Mouse (Mus musculus) gastrocnemius, adult 2 months (tissue): ENCODE data around the gene Hoxb6. TPM values are rescaled to one million over a fixed set of nuclear protein-coding genes. Genes with fewer than 3 reads are reported as not detected.

ENCODE experiments used
- DNase-seq: peaks from one replicate; pipeline ENCODE4 v3.0.0; 2022
- H3K27ac ChIP-seq: fragments of 200-600 bp; 2 replicates; pipeline ENCODE4 v1.8.1; 2022; ENCODE audit warnings: mild to moderate bottlenecking
- H3K4me3 ChIP-seq: fragments of 200-600 bp; 2 replicates; pipeline ENCODE4 v1.8.1; 2022; ENCODE audit warnings: mild to moderate bottlenecking, moderate library complexity
- CTCF ChIP-seq: fragments of 200-600 bp; IDR thresholded peaks from 2 replicates; pipeline ENCODE4 v1.8.1; 2022; ENCODE audit warnings: antibody characterized with exemption, mild to moderate bottlenecking, moderate library complexity
- intact Hi-C: fragments of 180-260 bp; cut with DNase I; formaldehyde crosslinking; loops from one replicate; pipeline ENCODE4 v1.15.1; 2025
- long read RNA-seq, 2 experiments: library from polyadenylated mRNA; stranded (forward); transcript quantifications; one replicate each; pipeline ENCODE4 v2.0.0; 2021
- total RNA-seq, 2 experiments: library from RNA; stranded (reverse); gene quantifications; 2 replicates each; pipeline ENCODE4 v1.2.3; 2021

Hoxb6 gene
- under 1 TPM; 0.56 to 0.64 TPM for total RNA-seq
- long read RNA-seq, experiment 1 = 0 reads
- long read RNA-seq, experiment 2 = 0 reads

DNA sequence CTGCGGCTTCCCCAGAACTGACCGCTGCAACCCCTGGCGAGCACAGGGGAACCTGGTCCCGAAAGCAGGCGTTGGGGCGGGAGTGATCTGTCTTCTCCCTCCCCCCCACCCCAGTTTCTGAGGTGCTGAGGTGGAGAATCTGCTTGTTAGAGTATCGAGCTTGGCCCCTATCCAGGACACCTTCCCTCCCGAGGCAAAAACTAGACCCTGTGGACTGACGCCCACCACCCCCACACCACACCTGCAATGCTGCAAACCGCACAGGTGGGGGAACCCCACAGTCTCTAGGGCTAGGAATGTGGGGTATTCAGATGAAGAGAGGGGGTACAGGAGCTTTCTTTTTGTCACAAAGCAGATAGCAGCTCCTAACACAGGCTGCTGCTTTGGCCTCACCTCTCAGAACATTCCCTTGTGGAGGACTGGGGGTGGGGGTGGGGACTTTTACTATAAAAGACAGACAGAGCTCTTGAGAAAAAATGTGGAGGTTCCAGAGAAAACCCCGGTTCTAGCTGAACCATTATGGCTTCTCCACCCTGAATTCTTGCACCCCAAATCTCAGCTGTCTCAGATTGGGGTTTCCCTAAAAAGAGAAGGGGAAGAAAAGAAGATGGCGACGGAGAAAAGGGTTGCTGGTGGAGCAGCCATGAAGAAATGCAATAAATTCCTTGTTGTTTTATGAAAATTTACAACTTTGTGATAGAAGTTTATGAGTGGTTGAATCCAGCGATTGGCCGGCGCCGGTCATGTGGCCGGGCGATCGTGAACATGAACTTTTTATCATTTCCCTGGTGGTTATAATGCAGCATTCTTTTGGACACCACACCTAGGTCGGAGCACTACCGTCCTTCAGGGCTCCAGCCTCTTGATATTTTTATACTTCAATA lies at the start of gene Hoxb6:
Gene Hoxb6 (plus strand): TSS at position 796 of the 884 bp plus-strand sequence.
- Histone ChIP-seq H3K4me3 (peak within 1 kb of the TSS; percentile 69), H3K27ac (peak within 1 kb of the TSS; percentile 77)
- no peak for TF ChIP-seq CTCF
- intact Hi-C loops = no loop called here
- no peak for DNase-seq

DNA sequence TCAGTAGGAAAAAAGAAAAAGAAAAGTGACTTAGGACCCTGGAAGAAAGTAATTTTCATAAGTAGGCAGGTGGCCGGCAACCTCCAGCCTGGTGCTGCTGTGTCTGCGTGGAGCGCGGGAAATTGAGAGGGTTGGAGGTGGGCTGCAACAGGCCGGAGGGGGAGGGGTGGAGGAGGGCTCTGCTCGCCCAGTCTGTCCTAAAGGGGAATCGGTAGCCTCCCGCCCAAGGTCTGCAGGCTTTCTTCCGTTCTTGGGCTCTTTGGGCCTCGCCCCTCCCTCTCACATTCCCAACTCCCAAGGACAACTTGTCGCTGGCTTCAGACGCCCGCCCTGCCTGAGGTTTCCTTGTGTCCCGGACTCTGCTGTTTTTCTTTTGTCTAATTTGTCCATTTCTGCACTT lies 41.4 kb upstream of the Hoxb6 start:
- Histone ChIP-seq H3K27ac (no peak overlapping the region), H3K4me3 (no peak overlapping the region)
- DNase-seq = no peak
- no peak for TF ChIP-seq CTCF
- intact Hi-C loops = no loop called here

DNA sequence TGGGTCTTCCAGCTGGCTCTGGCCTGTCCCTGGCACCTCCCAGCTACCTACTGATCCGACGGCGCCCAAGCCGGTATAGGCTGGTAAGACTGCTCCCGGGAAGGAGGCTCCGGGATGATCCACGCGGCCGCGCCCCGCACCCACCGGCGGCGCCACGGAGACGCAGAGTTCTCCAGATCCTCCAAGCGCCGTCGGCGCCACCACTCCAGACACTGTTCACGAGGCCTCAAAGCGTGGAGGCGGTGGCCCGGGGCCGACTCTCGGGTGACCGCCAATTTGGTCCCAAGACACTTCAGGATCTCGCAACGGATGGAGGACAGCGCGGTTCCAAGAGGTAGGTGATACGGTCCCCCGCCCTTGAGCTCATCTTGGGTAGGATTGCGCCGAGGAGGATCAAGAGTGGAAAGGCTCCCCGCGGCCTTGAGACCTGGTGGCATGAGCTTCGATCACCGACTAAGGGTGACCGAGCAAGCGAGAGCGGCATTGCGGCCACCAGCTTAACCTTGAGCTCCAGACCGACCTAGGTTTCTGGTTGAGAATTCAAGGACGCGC lies 40.7 kb upstream of the Hoxb6 start:
- intact Hi-C loops = no loop called here
- no peak for DNase-seq
- TF ChIP-seq CTCF = no peak
- Histone ChIP-seq H3K4me3 (no peak overlapping the region), H3K27ac (no peak overlapping the region)

DNA sequence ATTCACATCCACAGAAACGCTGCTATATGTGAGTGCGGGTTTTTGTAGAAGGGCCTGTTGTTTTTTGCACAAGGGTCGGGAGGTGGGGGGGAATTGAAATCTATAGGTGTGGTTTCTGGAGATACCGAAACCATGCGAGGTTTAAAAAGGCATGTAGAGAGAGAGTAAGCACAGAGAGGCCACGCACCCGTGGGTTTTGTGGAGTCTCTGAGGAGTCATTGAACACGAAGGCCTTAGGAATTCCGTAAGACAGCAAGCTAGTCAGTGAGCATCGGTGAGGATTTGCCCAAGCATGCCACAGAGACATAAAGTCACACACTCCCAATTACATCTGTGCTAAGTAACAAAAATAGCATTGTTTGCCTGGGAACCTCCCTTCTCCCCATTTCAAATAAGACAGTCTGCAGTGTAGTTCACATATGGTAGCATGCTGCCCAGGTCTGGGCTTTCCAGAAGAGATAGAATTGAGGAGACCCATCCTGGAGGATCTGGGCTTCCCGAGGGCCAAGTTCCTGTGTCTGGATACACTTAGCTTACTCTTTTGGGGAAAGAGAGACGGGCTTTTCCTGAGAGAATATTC lies 39.6 kb upstream of the Hoxb6 start:
- intact Hi-C loops = no loop called here
- no peak overlapping the region for H3K27ac ChIP-seq

DNA sequence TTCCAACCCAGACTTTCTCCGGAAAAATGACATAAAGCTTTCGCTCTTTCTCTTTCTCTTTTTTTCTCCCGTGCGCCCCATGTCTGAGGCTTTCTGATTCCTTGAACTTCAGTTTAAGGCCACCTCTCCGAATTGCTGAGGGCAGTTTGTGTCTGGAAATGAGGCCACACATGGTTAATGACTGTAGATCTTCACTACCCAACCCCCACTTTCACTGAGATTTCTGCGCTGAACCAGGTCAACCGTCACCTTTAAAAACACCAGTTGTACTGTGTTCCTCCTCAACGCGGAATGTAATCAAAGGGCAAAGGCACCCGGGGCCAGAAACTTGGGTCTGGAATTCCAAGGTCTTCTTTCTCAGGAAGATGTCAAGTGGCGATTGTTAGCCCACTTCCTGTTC lies 38.1 kb upstream of the Hoxb6 start:
- intact Hi-C loops = no loop called here
- TF ChIP-seq CTCF = no peak
- H3K27ac ChIP-seq = no peak overlapping the region
- DNase-seq = no peak
- H3K4me3 ChIP-seq = no peak overlapping the region

More for the DNA sequence above, 39.6 kb upstream of the Hoxb6 start:
- no peak for DNase-seq
- no peak for TF ChIP-seq CTCF
- H3K4me3 ChIP-seq = no peak overlapping the region

DNA sequence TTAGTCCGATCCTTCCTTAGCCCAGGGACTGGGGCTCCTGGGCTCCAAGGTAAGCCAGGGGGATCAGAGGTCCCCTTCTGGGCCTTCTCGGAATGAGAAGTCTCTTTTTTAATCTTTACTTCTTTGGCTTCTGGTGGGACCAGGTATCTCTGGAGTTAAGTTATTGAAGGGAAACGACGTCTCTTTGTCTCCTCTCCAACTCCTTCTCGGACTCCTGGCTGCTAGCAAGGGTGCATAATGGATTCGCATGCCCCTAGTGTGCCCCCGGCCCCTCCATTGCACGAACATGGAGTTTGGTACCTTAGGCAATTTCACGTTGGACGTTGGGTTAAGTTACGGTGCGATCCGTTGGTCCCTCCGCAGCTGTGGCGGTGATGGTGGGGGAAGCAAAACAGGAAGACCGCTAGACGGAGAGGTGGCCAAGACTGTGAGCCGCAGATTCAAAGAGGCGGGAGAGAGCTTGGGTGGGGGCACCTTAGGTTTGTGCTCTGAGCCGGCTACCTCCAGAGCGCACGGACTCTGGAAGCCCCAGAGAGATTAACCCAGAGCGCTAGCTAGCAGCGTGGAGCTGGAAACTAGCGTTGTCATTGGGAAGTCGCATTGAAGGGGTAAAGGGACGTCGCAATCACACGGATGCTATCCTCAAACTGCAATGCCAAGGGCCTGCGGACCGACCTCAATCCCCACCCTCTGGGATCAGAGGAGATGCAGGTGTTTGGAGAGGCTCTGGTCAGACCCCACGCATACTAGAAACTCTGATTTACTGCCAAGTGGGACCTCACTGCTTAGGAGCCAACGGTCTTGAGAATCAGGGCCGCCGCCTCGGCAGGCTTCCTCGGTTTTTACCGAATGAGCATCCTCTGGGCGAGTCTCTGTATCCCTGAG lies 36.9 kb upstream of the Hoxb6 start:
- Histone ChIP-seq H3K27ac (no peak overlapping the region), H3K4me3 (no peak overlapping the region)
- no peak for TF ChIP-seq CTCF
- intact Hi-C loops = no loop called here
- no peak for DNase-seq

DNA sequence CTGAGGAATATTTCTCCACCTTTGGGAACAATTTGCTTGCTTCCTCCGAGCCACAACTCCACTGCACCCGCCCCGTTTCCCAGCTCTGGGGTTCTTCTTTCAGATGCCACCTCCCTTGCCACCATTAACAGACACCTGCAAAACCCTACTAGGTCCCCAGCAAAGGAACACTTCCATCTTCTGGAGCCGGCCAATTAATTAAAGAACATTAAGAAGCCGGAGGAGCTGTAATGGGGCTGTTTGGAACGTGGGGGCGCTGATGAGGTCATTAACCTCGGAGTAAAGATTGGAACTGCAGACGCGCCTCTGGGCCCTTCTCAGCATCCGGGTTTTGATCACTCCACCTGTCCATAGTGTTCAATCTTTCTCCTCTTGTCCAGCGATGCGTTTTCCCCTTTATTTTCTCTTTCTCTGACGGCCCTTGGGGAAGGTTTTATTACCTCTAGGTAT lies 36.3 kb upstream of the Hoxb6 start:
- Histone ChIP-seq H3K27ac (no peak overlapping the region), H3K4me3 (no peak overlapping the region)
- no peak for DNase-seq
- intact Hi-C loops = no loop called here
- no peak for TF ChIP-seq CTCF

DNA sequence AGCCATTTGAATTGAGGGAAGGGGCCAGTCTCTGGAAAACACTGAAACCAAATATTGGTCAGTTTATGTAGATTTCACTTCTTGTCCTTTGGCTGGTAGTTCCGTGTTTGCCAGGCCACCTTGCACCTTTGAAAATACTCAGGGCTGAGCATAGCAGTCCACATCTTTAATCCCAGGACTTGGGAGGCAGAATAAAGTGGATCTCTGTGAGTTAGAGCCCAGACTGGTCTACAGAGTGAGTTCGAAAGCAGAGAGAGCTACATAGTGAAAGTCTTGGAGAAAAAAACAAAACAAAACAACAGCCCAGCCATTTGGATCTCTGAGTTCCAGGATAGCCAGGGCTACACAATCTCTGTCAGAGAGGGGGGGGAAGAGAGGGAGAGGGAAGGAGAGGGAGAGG lies 35.1 kb upstream of the Hoxb6 start:
- H3K27ac ChIP-seq = no peak overlapping the region

DNA sequence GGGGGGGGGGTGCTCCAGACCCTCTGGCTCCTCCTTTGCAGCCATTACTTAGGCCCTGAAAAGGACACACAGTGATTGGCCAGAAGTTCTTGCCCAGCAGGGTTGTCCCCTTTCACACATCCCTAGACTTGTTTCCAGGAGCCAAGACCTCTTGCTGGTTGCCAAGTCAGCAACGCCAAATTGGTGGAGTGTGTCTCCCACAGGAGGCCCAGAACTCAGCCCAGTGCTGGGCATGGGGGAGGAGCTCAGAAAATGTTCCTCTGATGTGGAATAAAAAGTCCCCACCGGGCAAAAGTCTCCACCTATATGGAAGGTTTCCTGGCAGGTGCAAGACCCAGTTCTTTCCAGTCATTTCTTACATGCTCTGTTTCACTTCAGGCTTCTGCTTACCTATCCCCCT lies 33.2 kb upstream of the Hoxb6 start:
- no peak for TF ChIP-seq CTCF
- no peak overlapping the region for H3K4me3 ChIP-seq
- no peak for DNase-seq
- intact Hi-C loops = no loop called here
- H3K27ac ChIP-seq = no peak overlapping the region

More for the DNA sequence above, 35.1 kb upstream of the Hoxb6 start:
- no peak for DNase-seq
- intact Hi-C loops = no loop called here
- no peak overlapping the region for H3K4me3 ChIP-seq
- no peak for TF ChIP-seq CTCF

DNA sequence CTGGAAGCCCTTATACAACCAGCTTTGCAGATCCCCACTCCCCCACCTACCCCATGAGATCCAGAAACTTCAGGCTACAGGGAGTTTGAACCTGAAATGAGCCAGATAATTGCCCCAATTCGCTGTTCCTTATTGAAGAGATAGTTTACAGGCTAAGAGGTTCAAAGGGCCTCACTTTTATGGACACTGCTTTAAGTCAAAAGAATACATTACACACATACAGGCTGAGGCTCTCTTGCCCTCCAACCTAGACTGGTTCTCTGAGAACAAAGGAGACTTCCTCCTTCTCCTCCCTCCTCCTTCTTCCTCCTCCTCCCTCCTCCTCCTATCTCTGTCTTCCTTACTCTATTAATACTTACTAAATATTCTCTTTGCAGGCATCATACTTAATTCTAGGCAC lies 32.8 kb upstream of the Hoxb6 start:
- Histone ChIP-seq H3K4me3 (no peak overlapping the region), H3K27ac (no peak overlapping the region)
- DNase-seq = no peak
- TF ChIP-seq CTCF = no peak
- intact Hi-C loops = no loop called here

DNA sequence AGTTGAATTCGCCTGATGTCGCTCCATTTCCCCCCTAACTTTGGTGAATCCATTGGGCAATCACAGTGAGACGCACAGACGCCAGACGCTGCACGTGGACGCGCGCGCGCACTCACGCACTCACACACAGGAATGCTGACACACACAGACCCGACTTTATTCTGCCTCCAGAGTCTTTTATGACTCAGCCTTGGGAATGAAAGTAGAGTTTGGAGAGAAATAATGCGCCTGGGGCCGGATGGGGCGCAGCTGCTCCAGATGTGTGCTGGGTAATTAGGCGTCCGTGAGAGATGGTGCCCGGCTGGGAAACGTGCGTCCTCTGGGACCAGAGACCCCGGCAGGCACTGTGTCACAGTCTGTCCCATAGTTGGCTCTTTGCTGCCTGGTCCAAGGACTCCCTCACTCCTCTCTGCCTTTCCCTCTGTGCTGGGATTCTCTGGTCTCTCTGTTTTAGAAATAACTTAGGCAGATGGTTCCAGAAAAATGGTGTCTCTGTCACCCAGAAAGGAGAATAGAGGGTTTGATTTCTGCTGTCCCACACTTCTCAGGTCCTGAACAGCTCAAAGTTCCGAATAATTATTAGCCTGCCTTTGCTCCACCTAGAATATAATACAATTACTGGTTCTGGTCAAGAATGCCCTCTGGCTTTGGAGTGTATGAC lies 31.8 kb upstream of the Hoxb6 start:
- H3K4me3 ChIP-seq = no peak overlapping the region
- no peak overlapping the region for H3K27ac ChIP-seq
- intact Hi-C loops = no loop called here
- DNase-seq = no peak
- no peak for TF ChIP-seq CTCF

DNA sequence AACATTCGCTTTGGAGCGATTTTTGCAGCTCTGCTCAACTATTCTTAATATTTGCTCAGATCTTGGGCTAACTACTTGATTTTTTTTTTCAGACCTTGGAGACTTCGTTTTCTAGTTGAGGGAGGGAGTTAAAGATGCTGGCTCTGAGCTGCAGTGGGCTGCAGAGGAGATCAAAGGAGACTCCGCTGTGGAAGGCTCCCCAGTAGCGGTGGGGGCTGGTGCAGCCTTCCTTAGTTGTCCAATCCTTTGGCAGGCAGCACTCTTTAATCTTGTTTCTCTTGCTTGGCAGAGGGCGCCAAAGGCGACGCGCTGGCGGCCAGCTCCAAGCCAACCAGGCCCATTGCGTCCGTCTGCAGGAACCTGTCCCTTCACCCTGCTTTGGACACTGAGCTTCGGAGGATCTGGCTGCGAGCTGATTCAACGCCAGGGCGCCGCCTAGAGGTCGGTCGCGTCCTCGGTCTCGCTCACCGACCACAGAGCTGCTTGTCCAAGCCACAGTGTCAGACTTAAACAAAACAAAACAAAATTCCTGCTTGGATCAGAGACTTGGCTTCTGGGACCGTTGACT lies 30.9 kb upstream of the Hoxb6 start:
- Histone ChIP-seq H3K4me3 (no peak overlapping the region), H3K27ac (no peak overlapping the region)
- peak; percentile 65 for DNase-seq
- intact Hi-C loops = no loop called here
- peak; percentile 73 for TF ChIP-seq CTCF
